Mouse (Mus musculus) MEL (cell line): Measurements from ENCODE around the gene Ttc3. TPM values are rescaled to one million over a fixed set of nuclear protein-coding genes. Genes with fewer than 3 reads are reported as not detected.

Experiments
- DNase-seq: peaks from one replicate; pipeline ENCODE4 v3.0.0; 2011; ENCODE audit warnings: low read depth, low spot score
- H3K27ac ChIP-seq: 2 replicates; pipeline ENCODE4 v1.5.1; 2012; ENCODE audit warnings: low read depth, mild to moderate bottlenecking, control low read depth, low read length, moderate library complexity; ENCODE audit not compliant: control insufficient read depth
- H3K27me3 ChIP-seq, 2 experiments: fragments of 150-350 bp in 1 of 2; sonication (generic) in 1 of 2; 2 replicates each; pipeline ENCODE4 v1.6.1; 2012; ENCODE audit warnings: low read length in 2 of 2, mild to moderate bottlenecking in 2 of 2, improper control_type of control experiment in 1 of 2, moderate library complexity in 1 of 2; ENCODE audit not compliant: insufficient read depth in 2 of 2, control insufficient read depth in 1 of 2
- H3K36me3 ChIP-seq, 2 experiments: 2 replicates each; pipeline ENCODE4 v1.6.1; 2012 to 2014; ENCODE audit warnings: low read length in 2 of 2, improper control_type of control experiment in 1 of 2, inconsistent platforms in 1 of 2, mild to moderate bottlenecking in 1 of 2; ENCODE audit not compliant: insufficient read depth in 2 of 2, control insufficient read depth in 1 of 2
- H3K4me1 ChIP-seq, 2 experiments: fragments of 150-350 bp in 1 of 2; sonication (generic) in 1 of 2; 2 replicates each; pipeline ENCODE4 v1.6.1; 2012; ENCODE audit warnings: low read length in 2 of 2, improper control_type of control experiment in 1 of 2, mild to moderate bottlenecking in 1 of 2; ENCODE audit not compliant: insufficient read depth in 2 of 2, control insufficient read depth in 1 of 2
- H3K4me3 ChIP-seq, 2 experiments: fragments of 150-350 bp in 1 of 2; sonication (generic) in 1 of 2; 2 replicates each; pipeline ENCODE4 v1.5.1; 2012; ENCODE audit warnings: low read depth in 2 of 2, low read length in 2 of 2, mild to moderate bottlenecking in 2 of 2, moderate library complexity in 2 of 2, control low read depth in 1 of 2, improper control_type of control experiment in 1 of 2; ENCODE audit not compliant: control insufficient read depth in 1 of 2, insufficient read depth in 1 of 2
- H3K79me2 ChIP-seq: 2 replicates; pipeline ENCODE4 v1.6.1; 2012; ENCODE audit warnings: mild to moderate bottlenecking, low read length, moderate library complexity; ENCODE audit not compliant: control insufficient read depth, poor library complexity, insufficient read depth
- H3K9ac ChIP-seq: 2 replicates; pipeline ENCODE4 v1.6.1; 2012; ENCODE audit warnings: low read depth, mild to moderate bottlenecking, control low read depth, low read length, moderate library complexity; ENCODE audit not compliant: control insufficient read depth, poor library complexity, severe bottlenecking
- H3K9me3 ChIP-seq: fragments of 150-350 bp; sonication (generic); replicated peaks from 2 replicates; pipeline ENCODE4 v1.6.1; 2012; ENCODE audit warnings: mild to moderate bottlenecking, low read length, improper control_type of control experiment, moderate library complexity; ENCODE audit not compliant: insufficient read depth
- BHLHE40 ChIP-seq: IDR thresholded peaks from 2 replicates; pipeline ENCODE4 v1.6.1; 2012; ENCODE audit warnings: low read depth, mild to moderate bottlenecking, inconsistent platforms, low read length, improper control_type of control experiment, borderline replicate concordance
- CTCF ChIP-seq, 3 experiments: IDR thresholded peaks in 2 of 3; conservative IDR thresholded peaks in 1 of 3; 2 replicates each; pipeline ENCODE4 v1.5.1; 2011 to 2012; ENCODE audit warnings: low read length in 3 of 3, low read depth in 2 of 3, mild to moderate bottlenecking in 2 of 3, improper control_type of control experiment in 1 of 3, inconsistent platforms in 1 of 3, mixed read lengths in 1 of 3, moderate library complexity in 1 of 3; ENCODE audit not compliant: control insufficient read depth in 1 of 3, insufficient read depth in 1 of 3, poor library complexity in 1 of 3, severe bottlenecking in 1 of 3
- E2F4 ChIP-seq: IDR thresholded peaks from 2 replicates; pipeline ENCODE4 v1.6.1; 2011; ENCODE audit warnings: low read depth, low read length, improper control_type of control experiment, borderline replicate concordance
- EP300 ChIP-seq, 2 experiments: IDR thresholded peaks; 2 replicates each; pipeline ENCODE4 v1.6.1; 2011; ENCODE audit warnings: improper control_type of control experiment in 2 of 2, low read length in 2 of 2, low read depth in 1 of 2, mild to moderate bottlenecking in 1 of 2
- ETS1 ChIP-seq: IDR thresholded peaks from 2 replicates; pipeline ENCODE4 v1.6.1; 2012; ENCODE audit warnings: low read depth, mild to moderate bottlenecking, inconsistent platforms, low read length, improper control_type of control experiment, moderate library complexity
- HCFC1 ChIP-seq: IDR thresholded peaks from 2 replicates; pipeline ENCODE4 v1.6.1; 2012; ENCODE audit warnings: low read depth, mild to moderate bottlenecking, inconsistent platforms, low read length, improper control_type of control experiment, moderate library complexity
- MAZ ChIP-seq: IDR thresholded peaks from 2 replicates; pipeline ENCODE4 v1.6.1; 2012; ENCODE audit warnings: low read depth, mild to moderate bottlenecking, inconsistent platforms, low read length, improper control_type of control experiment
- MXI1 ChIP-seq: IDR thresholded peaks from 2 replicates; pipeline ENCODE4 v1.6.1; 2011; ENCODE audit warnings: mild to moderate bottlenecking, low read depth, low read length, improper control_type of control experiment
- MYB ChIP-seq: IDR thresholded peaks from 2 replicates; pipeline ENCODE4 v1.6.1; 2011; ENCODE audit warnings: mild to moderate bottlenecking, low read depth, low read length, improper control_type of control experiment
- MYC ChIP-seq: IDR thresholded peaks from 2 replicates; pipeline ENCODE4 v1.6.1; 2011; ENCODE audit warnings: low read depth, mild to moderate bottlenecking, low read length, improper control_type of control experiment, moderate library complexity
- NELFE ChIP-seq: IDR thresholded peaks from 2 replicates; pipeline ENCODE4 v1.6.1; 2011; ENCODE audit warnings: low read depth, low read length, improper control_type of control experiment
- NRF1 ChIP-seq: IDR thresholded peaks from 2 replicates; pipeline ENCODE4 v1.6.1; 2014; ENCODE audit warnings: low read depth, mild to moderate bottlenecking, inconsistent platforms, low read length, improper control_type of control experiment, moderate library complexity; ENCODE audit not compliant: poor library complexity, insufficient read depth, severe bottlenecking
- POLR2A ChIP-seq, 2 experiments: IDR thresholded peaks; 2 replicates each; pipeline ENCODE4 v1.6.1; 2011 to 2012; ENCODE audit warnings: low read length in 2 of 2, mild to moderate bottlenecking in 2 of 2, control low read depth in 1 of 2, improper control_type of control experiment in 1 of 2, low read depth in 1 of 2, moderate library complexity in 1 of 2; ENCODE audit not compliant: control insufficient read depth in 1 of 2, insufficient read depth in 1 of 2, poor library complexity in 1 of 2
- POLR2AphosphoS2 ChIP-seq: IDR thresholded peaks from 2 replicates; pipeline ENCODE4 v1.6.1; 2011; ENCODE audit warnings: low read length, improper control_type of control experiment
- SIN3A ChIP-seq: IDR thresholded peaks from 2 replicates; pipeline ENCODE4 v1.6.1; 2012; ENCODE audit warnings: low read length, improper control_type of control experiment, inconsistent platforms
- TAL1 ChIP-seq: IDR thresholded peaks from 2 replicates; pipeline ENCODE4 v1.6.1; 2012; ENCODE audit warnings: mild to moderate bottlenecking, inconsistent platforms, low read length, moderate library complexity, mixed read lengths
- TBP ChIP-seq: IDR thresholded peaks from 2 replicates; pipeline ENCODE4 v1.8.0; 2011; ENCODE audit warnings: low read depth, low read length, improper control_type of control experiment
- UBTF ChIP-seq: IDR thresholded peaks from 2 replicates; pipeline ENCODE4 v1.6.1; 2012; ENCODE audit warnings: low read depth, mild to moderate bottlenecking, inconsistent platforms, low read length, improper control_type of control experiment, moderate library complexity, borderline replicate concordance; ENCODE audit not compliant: insufficient read depth
- ZKSCAN1 ChIP-seq: IDR thresholded peaks from 2 replicates; pipeline ENCODE4 v1.6.1; 2012; ENCODE audit warnings: low read depth, mild to moderate bottlenecking, inconsistent platforms, low read length, improper control_type of control experiment, moderate library complexity
- polyA plus RNA-seq, 2 experiments: library from polyadenylated mRNA; stranded (reverse) in 1 of 2; unstranded in 1 of 2; fragments of >175 nt in 1 of 2; fragments of >200 nt in 1 of 2; gene quantifications; 2 replicates each; pipeline versions ENCODE4 v1.2.1 to v1.2.4; 2012; ENCODE audit warnings: low replicate concordance in 2 of 2, low read depth in 1 of 2; ENCODE audit not compliant: insufficient read length in 2 of 2, insufficient read depth in 1 of 2, missing spikeins in 1 of 2
- total RNA-seq: library from RNA; depleted of rRNA; stranded (reverse); fragments of 300-350 nt; gene quantifications from 2 replicates; pipeline ENCODE4 v1.2.3, GENCODE M21; 2012

Ttc3 gene
- total and polyA plus RNA-seq, 3 experiments = 46.4 to 352 (median 47.5) TPM

GRCm38 (mm10) chr16:94370915-94371300, 490 bp downstream of the Ttc3 start:
- peaks cover 40% of the 10 kb centered on the region for H3K79me2 ChIP-seq
- no peaks in the 10 kb centered on the region for H3K27me3 ChIP-seq
- H3K36me3 ChIP-seq = peaks cover 0 to 36% of the 10 kb centered on the region in 2 experiments; a peak in 2 of 4 replicates
- H3K9ac ChIP-seq = peak overlapping the region; percentile 86
- peak overlapping the region; percentile 75 to 95 for H3K4me3 ChIP-seq
- no peak; the same call in 1 of the 2 replicates for TF ChIP-seq TBP
- 0 out of 2 replicates have a peak, but pooled peaks have one; percentile 8 for TF ChIP-seq POLR2AphosphoS2
- TF ChIP-seq ZKSCAN1 = no peak
- TF ChIP-seq MYC = 0 out of 2 replicates have a peak, but pooled peaks have one; percentile 17
- 0 out of 4 replicates have a peak, but pooled peaks of 1 of the 2 experiments have one; percentile 1 for TF ChIP-seq EP300 (IDR thresholded peaks at IDR 0.05; ENCODE audit: low read depth in 1 of 2, low read length in 2 of 2)
- TF ChIP-seq MYB = no peak
- 0 out of 2 replicates have a peak, but pooled peaks have one; percentile 2 for TF ChIP-seq MAZ
- 0 out of 2 replicates have a peak, but pooled peaks have one; percentile 49 for TF ChIP-seq E2F4
- no peak for TF ChIP-seq TAL1
- TF ChIP-seq HCFC1 = no peak
- peak; percentile 83 for DNase-seq
- peaks cover 9 to 24% of the 10 kb centered on the region in 2 experiments for H3K4me1 ChIP-seq
- peak overlapping the region; percentile 78 for H3K27ac ChIP-seq
- H3K9me3 ChIP-seq = no peaks in the 10 kb centered on the region

- Histone ChIP-seq H3K36me3 (peaks cover 0 to 36% of the 10 kb centered on the region in 2 experiments; a peak in 2 of 4 replicates), H3K4me3 (peak within 1 kb of the TSS; percentile 75 to 95), H3K9me3 (no peaks in the 10 kb centered on the region), H3K27ac (peak within 1 kb of the TSS; percentile 80), H3K79me2 (peaks cover 42% of the 10 kb centered on the region), H3K9ac (peak within 1 kb of the TSS; percentile 86), H3K27me3 (no peaks in the 10 kb centered on the region), H3K4me1 (peaks cover 10 to 24% of the 10 kb centered on the region in 2 experiments)
- 0 out of 2 replicates have a peak, but pooled peaks have one; percentile 27 for TF ChIP-seq TBP
- TF ChIP-seq NELFE = no peak
- peak; percentile 8 for TF ChIP-seq MXI1
- no peak for TF ChIP-seq E2F4
- TF ChIP-seq UBTF = no peak
- no peak for TF ChIP-seq ETS1
- TF ChIP-seq POLR2A (IDR thresholded peaks at IDR 0.05; ENCODE audit: control insufficient read depth in 1 of 2, insufficient read depth in 1 of 2, low read depth in 1 of 2, low read length in 2 of 2, poor library complexity in 1 of 2) = no peak
- no peak for TF ChIP-seq CTCF (IDR thresholded peaks at IDR 0.05 in 2 of 3, conservative IDR thresholded peaks at IDR 0.05 in 1 of 3; ENCODE audit: control insufficient read depth in 1 of 3, insufficient read depth in 1 of 3, low read depth in 2 of 3, low read length in 3 of 3, poor library complexity in 1 of 3, severe bottlenecking in 1 of 3)
- no peak; the same call in 1 of the 2 replicates for TF ChIP-seq SIN3A
- TF ChIP-seq HCFC1 = 0 out of 2 replicates have a peak, but pooled peaks have one; percentile 25
- no peak for TF ChIP-seq BHLHE40
- TF ChIP-seq NRF1 = peak; percentile 83
- peak; percentile 87 for DNase-seq
Observed at GRCm38 (mm10) chr16:94371301-94371931, 998 bp downstream of the Ttc3 start, which contains the start of gene Pigp. Gene Pigp (minus strand): TSS chr16:94371842.
